Mouse (Mus musculus) NIH3T3 (cell line): ENCODE data around the gene Nmnat1.
"Not testable (repeated sequence)": the region's sequence is repeated elsewhere in the genome, so short reads cannot be mapped to it uniquely, and the experiment has no call there.

Experiments used
- DNase-seq: peaks from one replicate; pipeline ENCODE4 v3.0.0-alpha.2; 2012; ENCODE audit warnings: low read depth

Nmnat1 gene

GRCm38 (mm10) chr4:149444964-149445701 is 39.9 kb downstream of the Nmnat1 start:
- DNase-seq: peak; percentile 97

GRCm38 (mm10) chr4:149444465-149444864 is 40.5 kb downstream of the Nmnat1 start:
- no peak for DNase-seq

GRCm38 (mm10) chr4:149442436-149442835 is 42.6 kb downstream of the Nmnat1 start:
- DNase-seq: peak; percentile 79

- no peak for DNase-seq
Measured at GRCm38 (mm10) chr4:149440576-149440975, 44.4 kb downstream of the Nmnat1 start.

- DNase-seq: not testable (repeated sequence)
Measured at GRCm38 (mm10) chr4:149431887-149432286, 53.1 kb downstream of the Nmnat1 start.

GRCm38 (mm10) chr4:149429592-149429991 is 55.4 kb downstream of the Nmnat1 start:
- DNase-seq: no peak

- DNase-seq: peak; percentile 99
Measured at GRCm38 (mm10) chr4:149426325-149427199, 58.4 kb downstream of the Nmnat1 start, which contains the start of gene Ube4b. TSS of gene Ube4b (minus strand) at chr4:149426749.

- peak; percentile 53 for DNase-seq
Measured at GRCm38 (mm10) chr4:149425801-149426292, 59.2 kb downstream of the Nmnat1 start.

- DNase-seq: peak; percentile 78
Measured at GRCm38 (mm10) chr4:149424755-149425154, 60.2 kb downstream of the Nmnat1 start.

- DNase-seq: no peak
Measured at GRCm38 (mm10) chr4:149417854-149418365, 67.1 kb downstream of the Nmnat1 start.
